Mouse (Mus musculus) MEL-GATA-1-ER (cell line): ENCODE data around the gene Grifin.

Source experiments
- DNase-seq: peaks from one replicate; pipeline ENCODE4 v3.0.0-alpha.2; 2012; ENCODE audit warnings: low read depth; ENCODE audit errors: extremely low read depth

The Grifin gene

DNA sequence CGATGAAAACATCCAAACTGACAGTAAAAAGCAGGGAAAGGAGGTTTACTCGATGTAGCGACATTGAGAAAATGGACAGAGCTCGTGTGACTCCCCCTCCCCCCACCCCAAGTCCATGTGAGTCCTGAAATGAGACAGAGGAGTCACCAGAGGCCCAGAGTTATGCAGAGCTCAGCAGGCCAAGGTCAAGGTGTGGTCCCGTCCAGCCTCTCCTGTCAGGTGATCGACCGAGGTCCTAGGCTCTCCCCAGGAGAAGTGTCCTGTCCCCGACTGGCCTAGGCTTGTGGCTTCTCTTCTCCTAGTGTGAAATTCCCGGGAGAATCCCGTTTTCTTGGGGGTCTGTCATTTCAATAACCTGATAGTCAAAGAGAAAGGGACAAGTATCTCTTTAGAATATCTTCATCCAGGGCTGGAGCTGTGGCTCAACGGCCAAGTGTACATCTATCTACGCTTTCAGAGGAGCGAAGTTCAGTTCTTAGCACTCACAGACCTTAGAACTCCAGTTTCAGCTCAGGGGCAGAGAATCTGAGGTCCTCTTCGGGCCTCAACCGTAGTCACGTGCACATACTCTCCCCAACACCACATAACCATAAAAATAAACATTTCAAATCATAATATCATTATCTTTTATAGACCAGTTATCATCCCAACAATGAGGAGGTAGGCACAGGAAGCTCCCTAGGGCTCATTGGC lies 24.4 kb upstream of the Grifin start:
- no peak for DNase-seq

- no peak for DNase-seq
Observed at GRCm38 (mm10) chr5:140583732-140584368, 19.0 kb upstream of the Grifin start.

DNA sequence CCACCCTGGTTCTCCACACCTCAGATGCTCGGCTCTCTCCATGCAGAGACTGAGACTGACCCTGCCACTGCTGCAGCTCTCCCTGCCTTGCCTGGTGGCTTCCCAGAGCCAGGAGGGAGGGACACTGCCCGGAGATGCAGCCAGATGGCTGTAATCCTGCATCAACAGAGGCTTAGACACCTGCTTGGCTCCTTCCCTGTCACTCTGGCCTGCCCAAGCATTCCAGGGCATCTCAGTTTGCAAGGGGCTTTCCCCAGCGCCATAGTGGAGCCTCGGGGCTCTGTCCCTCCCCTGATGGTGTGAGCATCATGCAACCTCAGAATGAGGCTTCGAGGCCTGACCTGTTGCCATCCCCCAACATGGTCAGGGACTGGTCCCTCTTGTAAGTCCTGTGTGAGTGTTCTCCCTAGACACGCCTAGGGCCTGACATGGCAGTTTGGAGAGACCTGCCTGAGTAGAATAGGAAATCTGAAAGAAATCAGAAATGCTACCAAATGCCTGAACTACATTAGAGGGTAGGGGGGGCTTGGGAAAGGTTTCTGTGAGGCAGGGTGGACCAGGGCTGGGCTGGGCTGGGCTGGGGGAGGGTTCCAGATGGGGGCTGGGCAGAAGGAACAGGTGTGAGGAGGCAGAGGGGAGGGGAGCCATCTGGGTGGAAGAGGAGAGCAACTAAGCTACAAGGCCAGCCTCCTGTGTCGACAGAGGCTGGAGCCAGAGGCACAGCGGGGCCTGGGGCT lies 18.3 kb upstream of the Grifin start:
- no peak for DNase-seq

DNA sequence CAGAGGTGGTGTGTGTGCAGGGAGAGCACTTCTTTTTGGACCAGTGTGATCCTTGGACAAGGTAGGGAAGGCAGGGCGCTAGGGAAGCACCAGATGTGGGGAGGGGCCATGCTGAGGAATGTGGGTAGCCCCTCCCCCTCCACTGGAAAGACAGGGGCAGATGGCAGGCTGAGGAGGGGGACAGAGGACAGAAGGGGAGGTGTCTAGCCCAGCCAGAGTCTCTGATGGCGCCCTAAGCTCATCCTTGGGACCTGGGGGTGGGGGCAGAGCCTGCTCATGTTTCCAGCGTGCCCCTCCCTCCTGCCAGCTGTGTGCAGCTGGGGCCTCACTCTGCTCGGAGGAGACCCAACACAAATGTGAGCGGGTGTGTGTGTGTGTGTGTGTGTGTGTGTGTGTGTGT lies 16.7 kb upstream of the Grifin start:
- no peak for DNase-seq

GRCm38 (mm10) chr5:140579771-140580170 lies 14.9 kb upstream of the Grifin start:
- DNase-seq, result no peak

DNA sequence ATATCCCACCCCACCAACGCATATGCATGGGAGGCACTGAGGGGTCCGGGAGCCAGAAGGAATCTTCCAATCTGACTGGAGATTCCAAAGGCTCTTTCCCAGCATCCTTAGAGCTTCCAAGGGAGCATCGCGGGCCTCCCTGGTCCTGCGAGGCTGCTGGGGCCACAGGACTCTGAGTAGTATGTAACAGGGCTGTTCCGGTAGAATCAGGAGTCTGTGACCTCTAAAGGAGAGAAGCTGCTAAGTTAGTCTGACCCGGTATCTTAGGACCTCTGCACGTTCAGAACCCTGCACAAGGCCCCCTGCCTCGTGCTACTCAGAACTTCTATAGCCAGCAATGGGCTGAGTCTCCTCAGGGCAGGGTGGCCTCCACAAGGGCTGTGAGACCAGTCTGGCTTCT lies 14.3 kb upstream of the Grifin start:
- no peak for DNase-seq

GRCm38 (mm10) chr5:140575381-140575866 lies 10.6 kb upstream of the Grifin start:
- DNase-seq, result no peak

- no peak for DNase-seq
Observed at GRCm38 (mm10) chr5:140572611-140573010, 7.7 kb upstream of the Grifin start.

- no peak for DNase-seq
Observed at GRCm38 (mm10) chr5:140571673-140572072, 6.8 kb upstream of the Grifin start.

DNA sequence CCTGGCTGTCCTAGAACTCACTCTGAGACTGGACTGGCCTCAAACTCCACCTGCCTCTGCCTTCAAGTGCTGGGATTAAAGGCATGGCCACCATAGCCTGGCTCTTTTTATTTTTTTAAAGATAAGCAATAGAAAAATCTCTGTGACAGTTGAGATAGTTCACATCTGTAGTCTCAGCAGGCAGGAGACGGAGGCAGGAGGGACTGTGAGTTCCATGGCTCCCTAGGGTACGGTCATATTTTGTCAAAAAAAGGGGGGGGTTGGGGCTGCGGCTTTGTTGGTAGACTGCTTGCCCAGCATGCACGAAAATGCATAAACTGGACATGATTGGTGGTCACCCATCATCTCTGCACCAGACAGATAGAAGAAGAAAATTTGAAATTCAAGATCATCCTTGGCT lies 6.3 kb upstream of the Grifin start:
- no peak for DNase-seq

DNA sequence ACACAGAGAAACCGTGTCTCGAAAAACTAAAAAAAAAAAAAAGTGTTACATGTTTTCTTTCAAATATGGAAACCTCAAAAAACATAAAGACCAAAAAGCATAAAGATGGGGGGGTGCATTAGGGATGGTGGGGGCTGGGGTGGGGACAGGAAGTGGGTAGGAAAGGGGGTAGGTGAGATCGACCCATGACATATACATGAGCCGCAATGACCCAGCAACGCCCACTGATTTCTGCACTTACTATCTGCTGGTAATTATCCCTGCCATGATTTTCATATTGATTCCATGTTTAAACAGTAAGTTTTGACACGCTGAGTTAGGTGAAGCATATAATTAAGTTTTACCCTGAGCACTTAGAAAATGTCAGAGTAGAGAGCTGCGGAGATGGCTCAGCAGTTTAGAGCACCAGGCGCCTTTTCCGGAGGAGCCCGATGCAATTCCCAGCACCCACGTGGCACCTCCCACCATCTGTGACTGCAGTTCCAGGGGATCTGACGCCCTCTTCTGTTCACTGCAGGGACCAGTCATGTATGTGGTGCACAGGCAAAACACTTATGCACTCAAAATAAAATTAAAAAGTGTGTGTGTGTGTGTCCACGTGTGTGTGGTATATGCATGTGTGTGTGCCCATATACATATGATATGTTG lies 5.5 kb upstream of the Grifin start:
- DNase-seq, result no peak

- no peak for DNase-seq
Observed at GRCm38 (mm10) chr5:140569032-140569595, 4.2 kb upstream of the Grifin start.

- DNase-seq, result peak; percentile 41
Observed at GRCm38 (mm10) chr5:140568321-140568970, 3.6 kb upstream of the Grifin start.

- DNase-seq, result no peak
Observed at GRCm38 (mm10) chr5:140567751-140568150, 2.9 kb upstream of the Grifin start.

DNA sequence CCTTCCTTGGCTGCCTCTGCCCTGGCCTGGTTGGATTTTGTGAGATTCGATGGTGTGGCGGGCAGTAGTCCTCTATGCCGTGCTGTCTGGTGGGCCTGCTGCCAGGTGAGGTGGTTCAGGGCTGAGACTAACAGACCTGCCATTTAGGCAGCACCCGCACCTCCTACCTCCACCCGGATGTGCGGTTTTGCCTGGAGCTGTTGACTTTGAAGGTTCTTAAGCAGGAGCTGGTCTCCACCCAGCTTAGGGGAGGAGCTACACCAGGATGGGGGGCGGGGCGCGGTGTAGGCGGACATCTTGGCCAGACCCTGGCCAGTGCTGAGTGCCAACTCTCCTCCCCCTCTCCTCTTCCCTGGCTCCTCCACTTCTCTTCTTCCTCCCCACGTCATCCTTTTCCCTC lies 2.5 kb upstream of the Grifin start:
- peak; percentile 46 for DNase-seq

DNA sequence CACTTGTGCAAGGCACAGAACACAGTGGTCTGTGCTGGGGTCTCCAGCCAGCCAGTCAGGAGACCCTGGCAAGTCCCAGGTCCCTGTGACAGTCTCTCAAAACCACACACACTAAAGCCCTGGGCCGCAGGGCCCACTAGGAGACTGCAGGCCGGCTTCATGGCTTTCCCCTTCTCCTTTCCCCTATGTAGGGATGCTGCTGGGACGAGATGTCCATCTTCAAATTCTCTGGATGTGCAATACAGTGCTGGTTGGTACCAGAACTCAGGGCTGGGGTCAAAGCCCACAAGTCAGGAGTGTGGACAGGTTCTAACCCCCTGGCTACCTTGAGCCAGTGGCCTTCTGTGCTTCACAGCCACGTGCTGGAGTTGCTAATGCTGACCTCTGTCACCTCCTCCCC lies 1.4 kb upstream of the Grifin start:
- no peak for DNase-seq

- DNase-seq, result no peak
Observed at GRCm38 (mm10) chr5:140565856-140566255, 985 bp upstream of the Grifin start.

DNA sequence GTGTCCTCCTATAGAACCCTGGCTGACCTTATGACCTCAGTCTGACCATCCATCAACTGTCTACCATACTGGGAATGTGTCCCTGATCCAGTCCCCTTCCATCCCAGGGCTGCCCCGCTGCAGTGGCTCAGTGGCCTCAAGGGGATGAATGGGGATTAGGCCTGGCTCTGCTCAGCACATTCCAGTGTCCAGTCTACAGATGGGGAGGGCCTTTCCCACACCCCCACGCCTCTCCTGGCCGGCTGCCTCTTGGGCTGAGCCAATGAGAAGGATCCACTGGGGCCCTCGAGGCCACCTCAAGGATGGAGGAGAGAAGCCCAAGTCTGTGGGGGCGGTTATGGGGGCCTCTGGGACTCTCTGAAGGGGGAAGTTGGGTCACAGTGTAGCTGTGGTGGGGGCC lies 580 bp upstream of the Grifin start:
- no peak for DNase-seq

DNA sequence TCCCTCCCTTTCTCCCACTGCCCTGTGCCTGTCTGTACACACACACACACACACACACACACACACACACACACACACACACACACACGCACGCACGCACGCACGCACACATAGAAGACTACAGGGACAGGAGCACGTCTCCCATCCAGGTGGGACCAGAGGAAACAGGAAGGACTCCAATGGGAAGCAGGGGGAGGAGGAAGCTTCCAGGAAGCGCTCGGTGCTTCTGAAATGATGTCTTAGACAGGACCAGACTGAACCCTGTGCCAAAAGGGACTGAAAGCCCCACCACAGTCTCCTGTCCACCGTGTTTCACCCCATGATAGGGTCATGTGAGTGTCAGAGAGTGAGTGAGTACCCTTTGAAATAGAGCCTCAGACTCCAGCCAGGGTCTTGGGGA lies 2.3 kb downstream of the Grifin start:
- DNase-seq, result no peak

DNA sequence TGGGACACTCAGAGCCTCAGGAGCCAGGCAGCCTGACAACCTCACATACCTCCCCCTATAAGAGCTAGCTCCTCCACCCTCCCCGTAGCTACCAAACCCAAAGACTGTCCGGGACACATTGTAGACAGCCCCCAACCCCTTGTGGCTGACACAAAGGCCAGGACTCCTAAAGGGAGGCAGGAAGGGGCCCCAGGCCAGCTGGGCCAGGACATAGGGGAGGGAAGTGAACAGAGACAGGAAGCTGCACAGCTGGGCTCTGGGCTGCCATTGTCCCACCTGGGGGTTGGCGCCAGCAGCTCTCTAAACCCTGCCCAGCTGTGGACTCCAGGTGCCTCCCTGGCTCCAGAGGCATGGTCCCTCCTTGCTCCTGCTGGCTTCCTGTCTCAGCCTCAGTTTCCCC lies 8.0 kb downstream of the Grifin start:
- DNase-seq, result no peak

DNA sequence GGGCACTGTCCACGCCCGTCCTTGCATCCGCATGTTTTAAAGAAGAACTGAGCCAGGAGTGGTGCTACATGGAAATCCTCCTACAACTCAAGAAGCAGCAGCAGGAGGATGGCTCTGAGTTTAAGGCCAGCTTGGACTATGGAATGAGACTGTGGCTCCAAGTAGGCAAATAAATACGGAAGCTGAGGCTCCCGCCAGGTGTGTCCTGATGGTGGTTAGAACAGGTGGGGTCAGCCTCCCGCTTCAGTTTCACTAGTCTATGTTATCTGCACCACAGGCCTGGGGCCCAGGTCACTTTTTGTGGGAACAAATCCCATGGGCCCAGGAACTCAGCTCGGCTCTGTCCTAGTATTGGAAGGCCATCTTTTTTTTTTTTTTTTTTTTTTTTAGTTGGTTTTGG lies 11.2 kb downstream of the Grifin start:
- DNase-seq, result no peak
